Mouse (Mus musculus) heart, postnatal 0 days (tissue): ENCODE results near the gene Brca1.

ENCODE experiments used
- CTCF ChIP-seq: IDR thresholded peaks from 2 replicates; pipeline ENCODE4 v1.5.1; 2016; ENCODE audit warnings: antibody characterized with exemption, control low read depth, low read depth
- EP300 ChIP-seq: IDR thresholded peaks from 2 replicates; pipeline ENCODE4 v1.6.1; 2016; ENCODE audit warnings: antibody characterized with exemption, low read depth

- peak; percentile 54 for TF ChIP-seq CTCF
- TF ChIP-seq EP300: no peak
Observed at GRCm38 (mm10) chr11:101467477-101468262, 84.1 kb downstream of the Brca1 start.
